Mouse (Mus musculus): ENCODE results near the gene Fbxl14.

- TF ChIP-seq CTCF (conservative IDR thresholded peaks at IDR 0.05; ENCODE audit: insufficient read depth, insufficient read length, low read depth, low read length) (no peak), POLR2A (IDR thresholded peaks at IDR 0.05; ENCODE audit: low read depth, low read length) (no peak)
These were observed 12.3 kb upstream of the Fbxl14 start for GRCm38 (mm10) chr6:119466921-119467784.
